Mouse (Mus musculus) layer of hippocampus, adult 9-10 months (tissue): ENCODE results near the gene Pacrg.

Experiments
- DNase-seq: peaks from one replicate; pipeline ENCODE4 v3.0.0; 2022; ENCODE audit warnings: low spot score

Pacrg gene

DNA sequence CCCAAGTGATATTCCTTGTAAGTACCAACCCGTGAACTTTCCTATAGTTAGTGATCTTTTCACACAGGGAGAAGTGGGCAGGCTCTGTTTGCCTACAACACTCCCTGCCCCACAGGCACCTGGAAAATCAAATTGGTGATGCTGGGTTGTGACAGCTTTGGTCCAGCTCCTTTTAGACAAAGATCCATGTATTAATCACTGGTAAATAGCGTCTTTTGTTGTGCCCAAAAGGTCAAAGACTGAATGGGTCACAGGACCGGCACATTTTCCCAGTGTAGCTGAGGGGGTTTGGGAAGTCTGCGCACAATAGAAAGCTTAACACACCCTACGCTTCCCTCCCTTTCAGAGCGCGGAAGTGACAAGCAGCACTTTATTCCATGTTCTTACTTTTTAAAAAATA, 434.2 kb downstream of the Pacrg start:
- no peak for DNase-seq

DNA sequence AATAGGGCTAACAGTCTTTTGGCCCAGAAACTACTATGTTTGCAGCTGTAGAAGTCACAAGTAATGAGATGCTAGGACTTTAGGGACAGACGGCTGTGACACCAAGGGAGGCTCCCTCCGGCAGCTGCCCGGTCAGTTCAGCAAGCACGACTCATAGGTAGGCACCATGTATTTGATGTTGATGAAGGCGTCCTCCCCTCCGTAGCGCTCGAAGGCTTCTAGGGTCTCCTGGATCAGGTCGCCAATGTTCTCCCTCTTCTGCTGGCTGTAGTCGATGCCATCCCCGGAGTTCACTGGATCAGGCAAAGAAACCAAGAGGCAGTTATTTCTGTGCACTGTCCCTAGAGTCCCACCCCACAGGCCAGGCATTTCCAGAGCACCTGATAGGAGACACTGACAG, 436.9 kb downstream of the Pacrg start:
- DNase-seq, result no peak

DNA sequence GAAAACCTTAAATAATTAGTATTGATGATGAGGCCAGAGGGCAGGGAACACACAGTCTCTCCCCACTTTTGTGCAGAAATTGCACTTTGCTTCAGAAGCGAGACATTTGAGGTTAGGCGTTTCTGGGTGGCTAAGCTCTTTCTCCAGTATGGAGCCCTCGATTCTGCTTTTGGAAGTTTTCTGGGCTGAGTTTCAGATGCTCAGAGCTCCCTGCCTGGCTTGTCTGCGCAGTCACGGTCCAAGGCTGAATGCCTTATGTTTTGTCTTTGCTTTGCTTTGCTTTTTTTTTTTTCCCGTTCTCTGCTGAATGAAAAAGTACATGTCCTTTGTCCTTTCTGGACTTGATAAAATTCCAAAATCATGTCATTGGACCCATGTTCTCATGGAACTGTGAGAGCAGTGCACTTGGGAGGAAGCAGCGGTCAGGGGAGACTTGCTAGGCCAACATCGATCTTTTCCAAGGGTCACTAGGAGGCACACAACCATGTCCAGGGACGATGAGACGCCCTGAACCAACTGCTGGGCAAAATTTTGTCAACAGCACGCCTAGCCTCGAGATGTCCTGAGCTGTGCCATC, 438.0 kb downstream of the Pacrg start:
- DNase-seq, result no peak

DNA sequence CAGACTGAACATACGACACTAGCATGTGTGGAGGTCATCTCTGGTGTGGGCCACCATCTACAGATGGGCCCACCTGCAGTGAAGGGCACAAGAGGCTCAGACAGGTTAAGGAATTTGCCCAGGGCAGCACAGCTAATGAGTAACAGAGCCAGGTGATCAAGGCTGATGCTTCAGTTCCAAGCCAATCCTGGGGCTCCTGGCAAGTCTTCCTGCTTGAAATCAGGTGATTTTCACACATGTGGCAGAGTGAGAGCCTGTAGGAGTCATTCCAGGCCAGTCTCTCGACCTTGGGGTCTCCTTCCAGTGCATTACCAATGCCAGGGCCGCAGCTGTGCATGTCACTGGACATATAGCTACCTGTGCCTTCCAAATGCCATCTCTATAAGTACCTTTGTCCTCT, 438.6 kb downstream of the Pacrg start:
- DNase-seq, result no peak

DNA sequence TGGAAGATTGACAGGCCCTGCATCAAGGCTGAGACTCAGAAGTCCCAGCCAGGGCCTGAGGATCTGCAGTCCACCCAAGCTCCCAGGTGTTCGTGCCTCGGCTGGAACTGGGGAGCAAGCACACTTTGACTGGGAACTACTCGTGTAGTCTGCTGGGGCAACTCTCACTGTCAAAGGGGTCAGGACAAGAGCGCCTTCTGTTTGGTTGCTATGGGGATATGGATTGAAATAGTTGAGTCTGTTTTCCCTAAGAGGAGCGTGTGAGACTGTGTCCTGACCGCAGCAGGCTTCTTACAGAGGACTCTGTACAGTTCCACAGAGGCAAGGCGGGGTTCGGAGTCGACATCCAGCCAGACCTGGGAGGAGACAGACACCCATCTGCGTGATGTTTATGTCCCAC, 440.4 kb downstream of the Pacrg start:
- no peak for DNase-seq

DNA sequence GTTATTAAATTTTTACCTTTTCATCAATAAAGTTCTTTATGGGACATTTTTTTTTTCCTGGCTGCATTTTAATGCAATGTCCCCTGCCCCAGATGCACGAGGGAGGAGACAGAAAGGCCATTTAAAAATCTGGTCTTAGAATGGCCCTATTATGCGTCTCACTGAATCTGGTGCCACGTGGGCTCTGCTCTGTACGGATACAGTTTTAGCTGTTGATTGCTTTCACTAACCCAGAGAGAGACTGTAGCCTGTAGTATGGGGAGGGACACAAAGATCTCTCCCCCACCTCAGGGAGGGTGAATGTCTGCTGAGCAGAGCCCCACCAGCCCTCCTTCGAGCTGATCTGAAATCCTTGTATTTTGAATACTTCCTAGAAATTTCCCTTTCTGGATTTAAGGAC, 441.2 kb downstream of the Pacrg start:
- no peak for DNase-seq

DNA sequence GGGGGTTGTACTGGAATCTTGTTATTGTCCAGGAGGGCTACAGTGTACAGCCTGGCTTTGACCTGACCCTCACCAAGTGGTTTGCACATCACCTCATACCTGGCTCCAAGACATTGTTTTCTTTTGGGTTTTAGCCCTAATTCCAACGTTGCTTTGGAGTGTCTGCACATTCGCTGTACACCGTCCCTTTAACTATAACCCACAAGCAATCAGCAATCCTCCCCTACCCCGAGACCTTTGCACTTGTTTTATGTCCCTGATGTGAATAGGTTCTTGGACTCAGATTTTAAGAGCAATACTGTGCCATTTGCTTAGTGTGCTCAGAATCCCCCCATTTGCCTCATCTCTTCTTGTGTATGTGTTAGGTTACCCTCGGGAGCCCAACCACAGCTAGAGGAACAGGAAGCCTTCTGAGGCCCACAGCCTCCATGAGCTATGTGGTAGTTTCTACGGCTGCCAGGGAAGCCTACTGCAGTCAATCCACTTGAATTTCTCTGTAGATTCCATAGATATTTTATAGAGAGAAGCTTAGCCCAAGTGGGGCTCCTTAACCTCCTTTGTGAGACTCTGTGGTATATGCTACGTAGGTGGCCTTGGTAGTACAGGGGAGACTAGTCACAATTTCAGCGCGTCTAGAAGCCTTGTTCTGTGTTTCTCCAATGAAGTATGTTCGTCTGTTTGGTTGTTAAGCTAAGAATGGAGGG, 442.0 kb downstream of the Pacrg start:
- no peak for DNase-seq

DNA sequence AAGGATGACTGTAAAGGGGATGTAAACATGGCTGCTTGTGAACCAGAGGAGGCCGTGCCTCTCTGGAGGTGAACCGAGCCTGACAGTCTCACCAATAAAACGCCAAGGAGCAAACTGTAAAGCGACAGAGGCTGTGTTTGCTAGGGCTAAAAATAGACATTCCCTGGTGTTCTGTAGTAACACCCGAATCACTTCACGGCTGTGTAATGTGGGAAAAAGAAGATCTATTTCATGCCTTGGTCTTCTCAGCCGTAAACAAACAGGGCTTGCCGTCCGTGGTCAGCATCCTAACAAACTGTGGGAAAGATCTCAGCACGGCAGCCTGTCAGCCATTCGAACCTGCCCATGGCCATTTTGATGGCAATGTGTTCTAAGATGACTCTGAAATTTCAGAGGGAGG, 442.8 kb downstream of the Pacrg start:
- DNase-seq, result no peak

DNA sequence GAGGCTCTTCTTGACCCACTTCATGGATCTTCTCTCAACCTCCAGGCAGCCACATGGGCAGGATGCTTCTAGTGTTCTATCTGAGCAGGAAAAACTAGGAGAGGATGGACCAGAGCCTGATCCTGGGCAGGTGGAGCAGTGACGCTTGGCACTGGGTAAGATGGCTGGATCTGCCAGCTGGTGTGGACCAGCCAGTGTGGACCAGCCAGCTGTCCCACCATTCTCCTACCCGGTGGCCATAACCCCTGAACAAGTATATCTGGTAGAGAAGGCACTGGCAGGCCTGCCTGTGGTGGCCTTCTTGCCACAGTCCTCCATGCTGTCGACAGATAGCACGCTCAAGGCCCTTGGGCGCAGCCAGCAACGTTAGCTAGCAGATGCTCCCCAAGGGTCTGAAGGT, 443.2 kb downstream of the Pacrg start:
- DNase-seq, result no peak

DNA sequence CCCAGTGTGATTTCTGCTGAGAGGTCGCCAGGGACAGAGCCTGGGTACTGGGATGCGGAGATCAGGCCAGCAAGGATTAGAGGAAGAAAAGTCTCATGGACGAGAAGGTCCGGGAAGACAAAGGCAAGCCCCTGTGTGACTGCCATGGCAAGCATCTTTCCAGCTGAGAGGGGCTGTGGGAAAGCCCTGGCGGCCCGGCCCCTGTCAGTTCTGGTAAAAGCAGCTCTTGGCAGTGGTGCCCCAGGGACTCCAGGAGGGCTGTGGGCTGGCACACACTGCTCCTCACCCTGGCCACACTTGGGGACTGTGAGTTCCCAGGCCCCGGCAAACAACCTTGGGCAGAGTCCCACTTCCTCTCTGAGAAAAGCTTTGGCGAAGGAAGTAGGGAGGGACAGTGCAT, 445.3 kb downstream of the Pacrg start:
- no peak for DNase-seq

DNA sequence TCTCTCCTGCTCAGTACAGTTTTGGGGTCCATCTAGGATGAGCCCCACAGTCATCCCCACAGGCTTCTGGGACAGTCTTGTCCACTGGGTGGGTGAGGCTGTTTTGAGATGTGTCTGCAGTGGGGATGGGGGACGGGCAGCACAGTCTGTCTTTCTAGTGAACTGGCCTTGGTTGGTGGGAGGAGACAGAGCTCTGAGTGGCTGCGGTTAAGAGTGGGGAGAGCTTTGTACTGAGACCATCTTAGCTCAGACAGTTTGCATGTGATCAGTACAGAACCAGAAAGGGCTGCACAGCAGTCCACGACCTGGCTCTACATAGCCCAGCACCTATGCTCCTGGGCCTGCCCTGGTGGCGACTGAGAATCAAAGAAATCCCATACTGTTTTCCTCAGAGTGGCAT, 446.3 kb downstream of the Pacrg start:
- no peak for DNase-seq

DNA sequence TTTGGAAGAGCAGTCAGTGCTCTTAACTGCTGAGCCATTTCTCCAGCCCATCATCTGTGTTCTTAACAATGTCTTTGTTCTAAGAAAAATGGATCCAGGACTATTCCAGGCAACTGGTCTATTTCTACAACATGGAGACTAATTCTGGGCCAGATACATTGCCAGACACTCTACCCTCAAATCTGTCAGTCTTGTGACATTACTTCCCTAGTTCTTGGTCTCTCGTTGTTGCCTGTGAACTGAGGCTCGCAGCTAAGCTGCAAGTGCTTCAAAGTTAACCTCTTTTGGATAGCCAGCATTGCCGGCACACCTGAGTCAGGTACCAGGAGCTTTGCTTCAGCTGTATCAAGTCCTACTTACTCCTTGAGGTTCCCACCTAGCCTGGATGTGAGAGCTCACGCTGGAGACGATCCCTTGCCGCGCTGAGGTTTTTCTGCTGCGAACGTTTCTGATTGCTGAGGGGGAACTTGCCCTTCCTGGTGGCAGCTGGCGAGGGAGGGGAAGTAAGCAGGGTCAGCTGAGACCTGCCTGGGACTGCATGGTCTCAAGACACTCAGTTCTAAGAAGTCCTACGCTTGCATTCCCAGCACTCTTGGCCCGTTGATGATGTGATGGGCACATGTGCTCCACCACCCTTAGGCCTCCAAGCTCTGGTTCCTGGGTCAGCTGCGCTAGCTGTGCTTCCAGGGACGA, 447.6 kb downstream of the Pacrg start:
- no peak for DNase-seq

DNA sequence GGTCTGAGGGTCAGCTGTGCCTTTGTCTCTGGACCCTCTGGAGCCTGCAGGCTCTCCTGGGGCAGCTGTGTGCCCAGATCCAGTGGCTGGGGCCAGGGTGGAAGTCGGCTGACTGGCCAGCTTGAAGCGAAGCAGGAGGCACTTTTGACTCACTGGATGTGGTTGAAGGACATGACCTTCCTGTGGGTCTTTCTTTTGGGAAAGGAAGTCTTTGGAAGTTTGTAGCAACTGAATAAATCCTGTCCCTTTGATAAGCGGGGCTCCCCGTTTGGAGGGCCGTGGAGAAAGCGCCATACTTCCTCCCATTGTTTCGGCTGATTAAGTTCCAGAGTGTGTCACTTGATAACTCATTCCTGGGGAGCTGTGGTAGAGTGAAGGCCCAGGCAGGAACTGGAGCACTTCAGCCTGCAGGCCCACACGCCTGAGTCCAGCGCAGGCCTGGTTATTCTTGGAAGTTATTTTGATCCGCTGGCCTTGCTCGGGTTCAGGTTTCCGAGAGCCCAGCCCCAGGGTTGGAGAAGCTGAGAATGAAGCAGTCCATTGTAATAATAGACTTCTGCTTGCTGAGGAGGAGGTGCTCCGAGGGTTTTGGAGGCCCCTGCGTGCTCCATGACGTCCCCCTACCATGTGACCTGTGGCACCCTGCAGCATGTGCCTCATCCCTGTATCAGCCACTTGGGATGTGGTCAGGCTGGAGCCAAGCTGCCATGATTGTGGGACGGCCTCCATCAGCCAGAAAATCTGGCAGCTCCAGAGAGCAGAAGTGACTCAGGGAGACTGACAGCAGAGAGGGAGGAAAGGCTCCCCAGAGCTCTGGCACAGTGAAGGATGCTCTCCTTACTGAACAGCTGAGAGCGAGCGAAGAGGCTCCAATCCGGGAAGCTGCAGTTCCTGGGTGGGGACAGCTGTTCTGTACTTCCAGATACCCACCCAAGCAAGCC, 449.6 kb downstream of the Pacrg start:
- no peak for DNase-seq

DNA sequence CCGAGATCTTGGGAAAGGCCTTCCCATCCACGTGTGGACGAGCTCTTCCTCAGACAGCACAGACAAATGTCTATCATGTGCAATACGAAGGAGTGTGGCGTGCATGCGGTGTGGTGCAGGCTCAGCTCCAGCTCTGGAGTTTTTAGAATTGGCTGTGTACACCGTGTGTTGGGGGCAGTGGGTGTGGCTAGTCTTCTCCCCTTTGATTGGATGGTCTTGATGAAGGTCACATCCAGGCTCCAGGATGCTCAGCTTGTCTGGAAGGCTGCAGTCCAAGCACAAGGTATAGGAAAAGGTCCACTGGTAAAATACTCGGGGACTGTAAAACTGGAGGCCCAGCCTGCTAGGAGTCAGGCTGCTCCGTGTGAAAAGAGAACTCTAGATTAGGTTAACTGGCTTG, 450.4 kb downstream of the Pacrg start:
- no peak for DNase-seq

DNA sequence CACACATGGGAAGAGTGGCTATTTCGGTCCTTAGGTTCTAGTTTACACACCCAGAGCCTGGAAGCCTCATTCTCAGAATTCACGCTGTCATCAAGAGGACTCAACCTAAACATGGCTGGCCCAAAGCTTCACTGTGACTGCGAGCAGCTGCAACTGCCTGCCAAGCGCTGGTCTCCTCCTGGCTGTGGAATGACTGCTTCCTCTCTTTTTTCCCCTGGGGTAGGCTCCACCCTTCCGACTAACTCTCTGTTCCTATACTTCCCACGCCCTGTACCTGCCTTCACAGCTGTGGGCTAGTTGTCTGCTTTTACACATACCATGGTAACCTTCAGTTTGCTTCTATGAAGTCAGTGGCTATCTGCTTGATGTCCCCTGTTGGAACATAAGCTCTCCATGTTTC, 453.6 kb downstream of the Pacrg start:
- DNase-seq, result no peak

DNA sequence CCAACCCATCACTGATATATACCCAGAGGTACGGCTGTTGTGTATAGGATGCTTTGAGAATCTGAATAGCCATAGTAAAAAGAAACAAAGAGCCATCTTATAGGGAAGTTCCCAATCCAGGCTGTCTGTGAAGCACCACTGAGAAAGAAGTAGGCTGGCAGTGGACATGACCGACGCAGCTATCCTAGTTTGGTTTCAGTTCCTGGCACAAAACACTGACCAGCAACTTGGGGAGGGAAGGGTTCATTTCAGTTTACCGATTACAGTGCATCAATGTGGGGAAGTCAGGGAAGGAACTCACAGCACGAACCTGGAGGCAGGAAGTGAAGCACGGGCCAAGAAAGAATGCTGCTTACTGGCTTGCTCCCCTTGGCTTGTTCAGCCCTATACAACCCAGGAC, 456.7 kb downstream of the Pacrg start:
- DNase-seq, result no peak

DNA sequence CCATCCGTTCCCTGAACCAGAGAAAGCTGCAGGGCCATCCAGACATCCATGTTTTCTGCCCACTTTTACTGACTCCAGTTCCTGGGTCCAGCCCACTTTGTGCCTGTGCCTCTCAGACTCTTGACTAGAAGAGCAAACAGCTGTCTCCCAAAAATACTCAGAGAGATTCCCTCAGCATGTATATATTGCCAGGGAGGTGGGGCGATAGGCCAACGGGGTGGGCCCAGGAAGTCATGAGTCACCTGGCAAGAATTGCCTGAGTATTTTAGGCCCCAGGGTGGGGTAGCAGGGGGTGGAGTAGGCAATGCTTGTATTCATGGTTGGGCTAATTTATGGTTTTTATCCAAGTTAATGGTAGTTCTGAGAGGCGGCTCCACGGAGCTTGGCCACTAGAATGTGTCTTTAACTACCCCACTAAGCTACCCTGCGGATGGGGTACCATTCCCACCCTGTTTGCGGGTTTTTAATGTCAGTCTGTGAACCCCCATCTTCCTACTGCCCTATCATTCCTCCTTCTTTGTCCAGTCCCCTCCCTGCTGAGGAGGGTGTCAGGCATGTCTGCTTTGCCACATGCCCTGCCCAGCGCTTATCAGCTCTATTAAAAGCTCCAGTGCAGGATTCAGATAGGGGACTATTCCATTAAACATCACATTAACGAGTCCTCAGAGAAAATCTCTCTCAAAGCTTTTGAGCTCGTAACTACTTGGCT, 461.5 kb downstream of the Pacrg start:
- no peak for DNase-seq

DNA sequence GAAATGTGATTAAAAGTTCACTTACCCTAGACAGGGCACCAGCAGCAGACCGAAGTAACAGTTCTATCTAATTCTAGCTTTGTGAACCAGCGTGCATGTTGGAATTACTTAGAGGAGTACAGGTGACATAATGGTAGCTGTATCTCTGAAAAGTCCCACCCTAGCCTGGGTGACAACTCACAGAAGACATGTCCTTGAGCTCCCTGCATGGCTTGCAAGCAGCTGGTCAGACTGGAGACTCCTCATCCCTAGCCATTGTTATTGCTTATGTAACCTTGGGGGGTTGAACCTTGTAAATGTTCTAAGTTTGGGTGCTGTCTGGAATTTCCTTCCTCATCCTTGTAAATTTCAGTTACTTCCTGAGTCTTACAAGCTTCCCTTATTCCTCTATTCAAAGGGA, 462.5 kb downstream of the Pacrg start:
- DNase-seq, result no peak

DNA sequence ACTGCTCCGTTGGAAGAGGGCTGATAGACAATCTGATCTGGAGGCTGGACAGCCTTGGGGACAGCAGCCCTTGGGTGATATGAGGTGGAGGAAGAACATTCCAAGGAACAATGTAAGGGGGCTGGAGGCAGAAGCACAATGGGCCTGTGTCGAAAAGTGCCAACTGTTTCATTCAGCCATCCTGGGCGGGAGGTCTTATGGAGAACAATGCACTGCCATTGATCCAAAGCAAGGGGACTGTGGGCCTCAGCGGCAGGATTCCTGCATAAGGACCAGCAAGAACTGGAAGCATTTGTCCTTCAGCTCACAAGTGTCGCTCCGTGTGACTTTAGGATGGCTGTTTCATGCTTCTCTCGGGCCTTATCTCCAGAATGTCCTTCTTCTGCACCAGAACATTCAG, 465.8 kb downstream of the Pacrg start:
- no peak for DNase-seq

DNA sequence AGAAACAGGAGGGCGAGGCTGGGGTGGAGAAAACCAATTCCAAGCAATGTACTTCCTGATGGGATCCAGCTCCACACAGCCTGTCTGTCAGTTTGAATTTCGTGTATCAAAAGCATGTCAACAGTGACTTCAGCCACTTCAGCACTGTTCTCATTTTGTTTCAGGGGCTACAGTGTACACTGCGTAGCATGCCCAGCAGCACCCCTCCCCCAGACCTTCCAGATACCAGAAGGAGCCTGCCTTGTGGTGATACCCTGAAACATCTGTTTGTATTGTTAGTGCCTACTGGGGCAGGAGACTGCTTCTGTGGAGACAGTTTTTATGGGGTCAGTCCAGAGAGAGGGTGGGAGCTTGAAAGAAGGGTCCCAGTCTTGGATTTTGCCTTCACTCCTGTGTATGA, 466.4 kb downstream of the Pacrg start:
- DNase-seq, result no peak

DNA sequence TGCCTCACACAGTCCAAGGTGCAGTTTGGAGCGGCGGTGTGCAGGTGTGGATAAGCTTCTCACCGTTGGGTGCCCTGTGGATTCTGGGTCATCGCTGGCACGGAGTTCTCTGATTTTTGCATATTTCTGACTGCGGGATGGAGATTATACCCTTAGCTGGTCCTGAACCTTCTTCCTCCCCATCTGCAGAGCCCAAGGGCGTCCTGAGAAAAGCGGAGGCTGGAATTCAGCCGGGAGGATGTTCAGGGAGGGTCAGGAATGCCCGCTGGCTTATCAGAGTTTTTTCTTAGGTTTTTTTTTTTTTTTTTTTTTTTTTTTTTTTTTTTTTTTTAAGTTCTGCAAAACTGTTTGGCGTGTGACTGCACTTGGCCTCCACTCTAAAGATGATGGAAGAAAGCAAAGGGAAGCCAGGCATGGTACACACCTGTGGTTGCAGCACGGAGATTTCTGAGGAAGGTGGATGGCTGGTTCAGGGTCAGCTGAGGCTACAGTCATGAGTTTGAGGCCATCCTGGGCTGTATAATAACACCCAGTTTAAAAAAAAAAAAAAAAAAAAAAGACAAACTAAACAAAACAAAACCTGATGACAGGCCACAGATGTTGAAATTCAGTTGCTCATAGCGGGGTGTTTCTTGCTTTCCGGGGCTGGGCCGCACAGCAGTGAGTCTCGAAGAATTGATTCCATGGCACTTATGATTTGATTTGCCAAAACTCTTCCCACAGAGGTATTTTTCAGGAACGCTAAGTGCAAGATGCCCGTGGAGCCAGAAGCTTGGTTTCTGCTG, 467.9 kb downstream of the Pacrg start:
- no peak for DNase-seq
